Mouse (Mus musculus) kidney, embryonic 14.5 days (tissue): ENCODE measurements around the gene Izumo3. TPM values are rescaled to one million over a fixed set of nuclear protein-coding genes. Genes with fewer than 3 reads are reported as not detected.
A peak's percentile ranks its signal among the peaks of the same experiment; 100 is the strongest.
"Not testable (repeated sequence)": the region's sequence is repeated elsewhere in the genome, so short reads cannot be mapped to it uniquely, and the experiment has no call there.

ENCODE experiments used
- ATAC-seq: fragments of 200-750 bp; cut with Nextera tagmentation; 2 replicates; pipeline ENCODE4 v1.8.0; 2017; ENCODE audit warnings: moderate number of reproducible peaks, mild to moderate bottlenecking, moderate TSS enrichment, moderate library complexity; ENCODE audit not compliant: low FRiP score, low TSS enrichment
- H3K27ac ChIP-seq: fragments of 300-500 bp; sonication (generic); 2 replicates; pipeline ENCODE4 v1.5.1; 2014; ENCODE audit warnings: low read depth, mild to moderate bottlenecking, low read length, moderate library complexity, mixed read lengths
- H3K27me3 ChIP-seq: fragments of 300-500 bp; sonication (generic); 2 replicates; pipeline ENCODE4 v1.6.1; 2014; ENCODE audit warnings: mild to moderate bottlenecking, low read length; ENCODE audit not compliant: control insufficient read depth, insufficient read depth
- H3K36me3 ChIP-seq: fragments of 300-500 bp; sonication (generic); 2 replicates; pipeline ENCODE4 v1.6.1; 2014; ENCODE audit warnings: low read length, mixed read lengths; ENCODE audit not compliant: control insufficient read depth, insufficient read depth
- H3K4me1 ChIP-seq: fragments of 300-500 bp; sonication (generic); 2 replicates; pipeline ENCODE4 v1.6.1; 2014; ENCODE audit warnings: low read length, mixed read lengths; ENCODE audit not compliant: control insufficient read depth, insufficient read depth
- H3K4me2 ChIP-seq: fragments of 300-500 bp; sonication (generic); replicated peaks from 2 replicates; pipeline ENCODE4 v1.6.1; 2014; ENCODE audit warnings: low read depth, mild to moderate bottlenecking, low read length
- H3K4me3 ChIP-seq: fragments of 300-500 bp; sonication (generic); 2 replicates; pipeline ENCODE4 v1.5.1; 2014; ENCODE audit warnings: mild to moderate bottlenecking, low read length
- H3K9ac ChIP-seq: fragments of 300-500 bp; sonication (generic); 2 replicates; pipeline ENCODE4 v1.6.1; 2014; ENCODE audit warnings: low read depth, mild to moderate bottlenecking, low read length, moderate library complexity
- H3K9me3 ChIP-seq: fragments of 300-500 bp; sonication (generic); 2 replicates; pipeline ENCODE4 v1.6.1; 2016; ENCODE audit warnings: low read length; ENCODE audit not compliant: control insufficient read depth
- WGBS: fragments of 180-500 bp; shearing (Covaris S2); extraction: QIAGEN DNeasy Blood & Tissue Kit; methylation state at CpG from one replicate; pipeline ENCODE4 v1.1.7; 2014; 5-methylcytosine and 5-hydroxymethylcytosine counted together
- polyA plus RNA-seq: library from polyadenylated mRNA; unstranded; fragments of >200 nt; fragmentation: Nextera tagmentation; extraction: Ambion mirVana; gene quantifications from 2 replicates; pipeline ENCODE4 v1.2.1, GENCODE M21; 2014

Gene Izumo3
- not detected in 2 replicates for polyA plus RNA-seq

DNA sequence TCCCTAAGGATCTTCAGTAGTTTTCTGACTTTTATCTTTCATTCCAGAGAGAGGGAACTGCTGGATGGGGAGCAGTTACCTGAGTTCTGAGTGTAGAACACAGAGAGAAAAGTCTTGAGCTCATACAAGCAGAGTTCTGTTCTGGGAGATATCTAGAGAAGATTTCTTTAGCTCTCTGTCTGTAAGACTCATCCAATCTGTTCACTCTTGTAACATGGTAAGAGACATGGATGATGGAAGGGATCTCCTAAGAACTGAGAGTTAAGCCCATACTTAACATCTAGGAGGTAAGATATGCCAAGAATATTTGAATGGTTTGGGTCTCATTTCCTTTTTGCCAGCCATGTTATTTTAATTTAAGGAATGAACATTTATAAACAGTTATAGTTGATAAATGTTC is at the start of gene Izumo3:
Gene Izumo3, minus strand, starts transcription at position 101 of the 400 bp plus-strand sequence.
- Histone ChIP-seq H3K36me3 (no peaks in the 10 kb centered on the region), H3K27ac (no peak within 1 kb of the TSS), H3K27me3 (no peaks in the 10 kb centered on the region), H3K9me3 (no peaks in the 10 kb centered on the region), H3K4me2 (no peak within 1 kb of the TSS), H3K4me1 (no peaks in the 10 kb centered on the region), H3K4me3 (no peak within 1 kb of the TSS), H3K9ac (no peak within 1 kb of the TSS)
- no peak for ATAC-seq

GRCm38 (mm10) chr4:92191649-92192048 is 44.6 kb upstream of the Izumo3 start, which contains the start of gene Gm12666:
Gm12666 (minus strand) TSS chr4:92191749.
- H3K4me1 ChIP-seq, H3K27me3 ChIP-seq, ATAC-seq, H3K9ac ChIP-seq, H3K9me3 ChIP-seq, H3K27ac ChIP-seq, H3K36me3 ChIP-seq, H3K4me3 ChIP-seq, H3K4me2 ChIP-seq: not testable (repeated sequence)
- 95% methylated on average over 1 of the region's 1 CpGs for WGBS

DNA sequence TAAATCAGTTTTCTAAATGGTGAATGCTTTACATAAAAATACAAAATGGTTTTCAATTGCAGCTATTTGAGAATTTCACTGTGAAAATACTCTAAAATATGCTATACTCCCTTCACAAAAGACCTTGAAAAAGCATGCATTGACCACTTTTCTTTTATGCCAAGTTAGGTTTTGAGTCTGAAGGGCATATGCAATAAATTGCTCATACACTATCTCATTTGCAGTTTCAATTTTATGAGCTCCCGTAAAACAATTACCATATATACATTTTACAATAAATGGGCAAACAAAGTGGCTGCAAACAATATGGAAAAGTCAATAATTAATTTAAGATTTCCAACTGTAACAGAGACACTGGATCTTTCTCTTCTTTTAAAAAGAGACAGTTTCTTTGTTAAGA is 5.6 kb upstream of the Izumo3 start:
- WGBS = 94% methylated on average over 1 of the region's 1 CpGs
- Histone ChIP-seq H3K27me3 (no peaks in the 10 kb centered on the region), H3K27ac (no peak overlapping the region), H3K4me3 (no peak overlapping the region), H3K4me1 (no peaks in the 10 kb centered on the region), H3K4me2 (no peak overlapping the region), H3K36me3 (no peaks in the 10 kb centered on the region), H3K9me3 (no peaks in the 10 kb centered on the region), H3K9ac (no peak overlapping the region)
- no peak for ATAC-seq

- Histone ChIP-seq H3K36me3 (no peaks in the 10 kb centered on the region), H3K27ac (no peak overlapping the region), H3K4me1 (no peaks in the 10 kb centered on the region), H3K4me2 (no peak overlapping the region), H3K9ac (no peak overlapping the region), H3K27me3 (no peaks in the 10 kb centered on the region), H3K9me3 (no peaks in the 10 kb centered on the region), H3K4me3 (no peak overlapping the region)
- WGBS = 44% methylated on average over 8 of the region's 8 CpGs
- ATAC-seq = no peak
These were observed 35.5 kb downstream of the Izumo3 start for GRCm38 (mm10) chr4:92111390-92111988.

- Histone ChIP-seq H3K4me1 (no peaks in the 10 kb centered on the region), H3K36me3 (no peaks in the 10 kb centered on the region), H3K9ac (no peak overlapping the region), H3K9me3 (no peaks in the 10 kb centered on the region), H3K4me2 (no peak overlapping the region), H3K4me3 (no peak overlapping the region), H3K27ac (no peak overlapping the region), H3K27me3 (no peaks in the 10 kb centered on the region)
- WGBS = 90% methylated on average over 4 of the region's 4 CpGs
- no peak for ATAC-seq
These were observed 49.6 kb downstream of the Izumo3 start for GRCm38 (mm10) chr4:92097386-92097785.

GRCm38 (mm10) chr4:92095951-92096350 is 51.1 kb downstream of the Izumo3 start:
- Histone ChIP-seq H3K4me2 (no peak overlapping the region), H3K27ac (no peak overlapping the region), H3K9me3 (no peaks in the 10 kb centered on the region), H3K4me3 (no peak overlapping the region), H3K36me3 (no peaks in the 10 kb centered on the region), H3K9ac (no peak overlapping the region), H3K4me1 (no peaks in the 10 kb centered on the region), H3K27me3 (no peaks in the 10 kb centered on the region)
- 54% methylated on average over 1 of the region's 1 CpGs for WGBS
- ATAC-seq = peak; percentile 71

Other genes with a start within 250 kb of the Izumo3 start
- gene Gm12666, start 44.5 kb upstream of the Izumo3 start, polyA plus RNA-seq = 0.34 TPM in 1 of 2 replicates, not detected in the other